Mouse (Mus musculus) cerebellum, postnatal 14 days (tissue): Measurements from ENCODE around the gene Olfr204.
"Not testable (repeated sequence)": the region's sequence is repeated elsewhere in the genome, so short reads cannot be mapped to it uniquely, and the experiment has no call there.

Experiments
- DNase-seq, 2 experiments: peaks; one replicate each; pipeline ENCODE4 v3.0.0; 2021; ENCODE audit warnings: mixed read lengths in 2 of 2

Olfr204 gene

DNA sequence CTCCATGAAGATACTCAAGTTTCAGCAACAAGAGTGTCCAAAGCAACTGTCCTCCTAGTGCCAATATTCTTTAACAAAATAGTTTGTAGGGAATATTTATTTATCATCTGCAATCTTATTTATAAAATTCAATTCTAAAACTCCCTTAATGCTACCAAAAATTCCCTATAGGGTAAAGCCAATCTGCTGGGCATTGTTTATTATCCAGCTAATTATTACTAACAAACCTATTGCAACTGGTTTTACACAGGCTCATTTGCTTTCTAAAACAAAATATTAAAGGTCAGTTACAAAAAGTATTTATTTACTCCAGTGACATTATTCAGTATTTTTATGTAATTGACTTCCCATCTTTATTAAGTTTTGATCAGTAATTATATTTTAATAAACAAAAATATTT, at the start of gene Olfr204:
TSS of gene Olfr204 (minus strand) at position 101 of the 400 bp plus-strand sequence.
- no peak for DNase-seq

DNA sequence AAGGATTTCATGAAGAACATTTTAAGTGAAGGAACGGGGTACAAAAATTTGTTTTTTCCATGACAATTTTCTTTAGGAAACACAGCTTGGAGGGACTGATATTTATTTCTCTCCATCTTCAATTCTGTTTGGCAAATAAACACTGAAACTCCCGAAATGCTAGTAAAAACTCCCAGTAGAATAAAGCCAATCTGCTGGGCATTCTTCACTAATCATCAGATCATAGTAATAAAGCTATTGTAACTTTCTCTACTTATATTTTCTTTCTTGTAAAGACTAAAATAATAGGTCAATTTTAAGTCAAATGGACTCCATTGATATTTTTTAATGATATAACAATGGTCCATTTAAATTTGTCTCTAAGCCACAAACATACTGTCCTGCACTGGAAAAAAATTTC, 45.8 kb upstream of the Olfr204 start, which contains the start of gene Olfr209:
TSS of gene Olfr209 (minus strand) at position 101 of the 400 bp plus-strand sequence.
- no peak for DNase-seq

DNA sequence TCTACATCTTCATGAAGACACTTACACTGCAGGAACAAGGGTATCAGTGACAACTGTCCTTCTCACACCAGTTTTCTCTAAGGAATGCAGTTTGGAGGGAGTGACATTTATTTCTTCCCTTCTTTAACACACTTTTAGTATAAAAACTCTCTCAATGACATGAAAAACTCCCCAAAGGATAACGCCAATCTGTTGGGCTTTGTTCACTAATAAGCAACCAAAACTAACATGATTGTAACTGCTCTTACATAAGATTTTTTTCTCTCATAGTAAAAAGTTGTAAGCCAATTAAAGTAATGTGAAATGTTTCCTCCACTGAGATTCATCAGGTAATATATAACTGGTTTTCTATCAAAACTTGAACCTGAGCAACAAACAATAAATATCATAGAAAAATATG, 31.1 kb upstream of the Olfr204 start, which contains the start of gene Olfr206:
TSS of gene Olfr206 (minus strand) at position 101 of the 400 bp plus-strand sequence.
- no peak for DNase-seq

DNA sequence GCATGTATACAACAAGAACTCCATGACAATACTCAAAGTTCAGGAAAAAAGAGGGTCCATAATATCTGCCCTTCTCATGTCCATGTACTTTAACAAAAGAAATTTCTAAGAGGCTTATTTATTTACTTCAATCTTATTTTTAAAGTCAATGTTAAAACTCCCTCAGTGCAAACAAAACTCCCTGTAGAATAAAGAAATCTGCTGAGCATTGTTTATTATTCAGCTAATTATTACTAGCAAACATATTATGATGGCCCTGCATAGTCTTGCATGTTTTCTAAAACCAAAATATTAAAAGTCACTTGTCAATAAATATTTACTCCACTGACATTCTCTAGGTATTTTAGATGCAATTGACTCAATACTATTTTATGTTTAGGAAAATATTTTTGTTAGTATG, 13.0 kb upstream of the Olfr204 start, which contains the start of gene Olfr205:
TSS of gene Olfr205 (minus strand) at position 101 of the 400 bp plus-strand sequence.
- no peak for DNase-seq

DNA sequence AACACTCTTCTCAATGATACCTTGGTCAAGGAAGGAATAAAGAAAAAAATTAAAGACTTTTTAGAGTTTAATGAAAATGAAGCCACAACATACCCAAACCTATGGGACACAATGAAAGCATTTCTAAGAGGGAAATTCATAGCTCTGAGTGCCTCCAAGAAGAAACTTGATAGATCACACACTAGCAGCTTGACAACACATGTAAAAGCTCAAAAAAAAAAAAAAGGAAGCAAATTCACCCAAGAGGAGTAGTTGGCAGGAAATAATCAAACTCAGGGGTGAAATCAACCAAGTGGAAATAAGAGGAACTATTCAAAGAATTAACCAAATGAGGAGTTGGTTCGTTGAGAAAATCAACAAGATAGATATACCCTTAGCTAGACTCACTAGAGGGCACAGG, 5.2 kb upstream of the Olfr204 start:
- DNase-seq: not testable (repeated sequence)

DNA sequence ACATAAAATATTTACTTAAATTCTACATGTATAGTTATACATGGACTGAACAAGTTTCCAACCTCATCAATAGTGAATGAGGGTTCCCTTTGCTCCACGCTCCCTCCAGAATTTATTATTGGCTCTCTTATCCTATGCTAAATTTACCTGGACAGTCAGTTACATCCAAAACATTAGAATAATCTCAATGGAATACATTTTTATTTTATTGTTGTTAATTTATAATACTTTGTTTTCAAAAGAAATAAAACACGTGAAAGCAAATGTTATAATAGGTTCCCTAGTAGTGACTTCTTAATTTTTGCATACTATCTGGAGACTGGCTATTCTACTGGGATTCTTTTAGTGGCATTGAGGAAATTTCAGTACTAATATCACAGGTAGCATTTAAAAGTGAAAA, 19.5 kb downstream of the Olfr204 start, which contains the start of gene Olfr203:
TSS of gene Olfr203 (plus strand) at position 301 of the 400 bp plus-strand sequence.
- no peak for DNase-seq

DNA sequence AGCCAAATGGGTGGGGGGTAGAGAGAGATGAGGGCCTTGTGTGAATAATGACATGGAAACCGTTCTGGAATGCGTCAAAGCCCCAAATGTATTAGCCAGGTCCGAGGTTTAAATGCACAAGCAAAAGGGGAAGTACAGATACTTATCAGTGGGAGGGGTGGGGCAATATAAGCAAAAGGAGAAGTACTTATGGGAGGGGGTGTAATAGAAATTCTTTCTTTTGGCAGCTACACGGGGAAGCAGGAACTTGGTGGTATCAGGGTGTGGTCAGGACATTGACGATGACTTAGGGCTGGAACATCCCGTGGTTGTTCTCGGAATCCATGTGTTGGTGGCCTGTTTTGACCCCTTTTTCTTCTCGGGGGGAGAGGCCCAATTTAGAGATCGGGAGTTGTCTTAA, 30.5 kb downstream of the Olfr204 start:
- DNase-seq: not testable (repeated sequence)

DNA sequence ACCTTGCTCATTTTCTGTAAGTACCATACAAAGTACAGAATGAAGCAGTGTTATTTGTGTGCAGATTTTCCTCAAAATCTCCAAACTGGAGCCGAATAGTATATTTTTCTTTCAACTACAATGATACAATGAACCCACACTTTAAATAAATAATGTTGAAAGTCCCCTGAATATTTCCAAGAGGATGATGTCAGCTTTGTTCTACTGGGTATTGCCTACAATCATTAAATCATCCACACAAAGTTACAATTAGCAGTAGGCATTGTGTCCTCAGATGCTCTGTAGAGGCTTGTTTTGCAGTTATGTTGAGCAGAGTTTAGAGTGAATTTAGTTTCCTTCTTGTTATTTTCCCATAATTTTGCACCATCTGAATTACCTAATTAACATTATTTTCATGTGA, 31.4 kb downstream of the Olfr204 start, which contains the start of gene Olfr202:
TSS of gene Olfr202 (minus strand) at position 101 of the 400 bp plus-strand sequence.
- DNase-seq: no peak

DNA sequence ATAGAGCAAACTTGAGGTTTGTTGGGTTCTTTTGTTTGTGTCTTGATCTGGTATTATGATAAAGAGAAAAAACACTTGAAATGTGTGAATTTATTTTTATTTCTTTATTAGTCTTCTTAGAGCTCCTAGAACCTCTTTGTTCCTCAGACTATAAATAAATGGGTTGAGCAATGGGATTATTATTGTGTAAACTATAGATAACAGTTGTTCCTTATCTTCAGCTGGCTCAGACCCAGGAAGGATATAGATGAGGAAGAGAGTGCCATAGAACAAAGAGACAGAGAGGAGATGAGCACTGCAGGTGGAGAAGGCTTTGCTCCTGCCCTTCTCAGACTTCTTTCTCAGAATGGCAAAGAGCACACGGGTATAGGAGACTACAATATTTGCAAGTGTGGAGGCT, 34.6 kb downstream of the Olfr204 start:
- DNase-seq: no peak

DNA sequence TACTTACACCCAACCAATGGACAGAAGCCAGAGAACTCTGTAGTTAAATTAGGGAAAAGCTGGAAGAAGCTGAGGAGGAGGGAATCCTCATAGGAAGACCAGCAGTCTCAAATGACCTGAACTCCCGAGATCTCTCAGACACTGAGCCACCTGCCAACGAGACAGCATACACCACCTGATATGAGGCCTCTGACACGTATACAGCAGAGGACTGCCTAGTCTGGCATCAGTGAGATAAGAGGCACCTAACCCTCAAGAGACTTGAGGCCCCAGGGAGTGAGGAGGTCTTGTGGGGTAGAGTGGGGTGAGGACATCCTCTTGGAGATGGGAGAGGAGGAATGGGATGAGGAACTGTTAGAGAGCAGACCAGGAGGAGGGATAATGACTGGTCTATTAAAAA, 37.5 kb downstream of the Olfr204 start:
- no peak for DNase-seq

DNA sequence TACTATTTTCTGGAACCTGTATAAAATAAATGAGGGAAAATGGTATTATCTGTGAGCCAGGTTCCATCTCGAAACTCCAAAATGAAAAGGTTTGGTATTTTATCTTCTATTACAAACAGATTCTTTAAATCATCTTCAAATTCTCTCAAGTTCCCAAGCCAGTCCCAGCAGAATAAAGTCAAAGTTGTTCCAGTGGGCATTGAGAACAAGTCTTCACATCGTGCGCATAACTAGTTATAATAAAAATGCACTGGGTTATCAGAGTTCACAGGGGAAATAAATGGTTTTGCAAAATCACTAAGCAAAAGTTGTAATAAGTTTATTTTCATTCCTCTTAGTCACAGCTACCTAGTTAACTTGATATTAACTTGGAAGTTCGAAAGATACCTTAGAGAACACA, 45.5 kb downstream of the Olfr204 start, which contains the start of gene Olfr201:
TSS of gene Olfr201 (minus strand) at position 101 of the 400 bp plus-strand sequence.
- DNase-seq: not testable (repeated sequence)

DNA sequence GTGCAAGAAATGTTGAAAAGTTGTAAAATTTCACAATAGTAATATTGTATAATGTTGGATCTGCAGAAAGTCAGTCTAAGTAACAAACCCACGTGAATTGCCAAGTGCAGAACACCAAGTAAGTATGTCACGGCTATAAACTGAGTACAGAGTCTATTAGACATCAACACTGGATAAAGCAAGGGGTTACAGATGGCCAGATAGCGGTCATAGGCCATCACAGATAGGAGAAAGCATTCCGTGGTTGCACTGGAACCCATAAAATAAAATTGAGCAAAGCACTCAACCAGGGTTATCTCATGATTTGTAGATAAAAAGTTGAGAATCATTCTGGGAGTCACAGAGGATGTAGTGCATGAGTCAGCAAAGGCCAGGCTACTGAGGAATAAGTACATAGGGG, 49.0 kb downstream of the Olfr204 start:
- not testable (repeated sequence) for DNase-seq
